Mouse (Mus musculus) heart, adult 8-10 months (tissue): ENCODE data around the gene Dnah6. TPM values are rescaled to one million over a fixed set of nuclear protein-coding genes. Genes with fewer than 3 reads are reported as not detected.
A peak's percentile ranks its signal among the peaks of the same experiment; 100 is the strongest.

Source experiments
- DNase-seq: peaks from one replicate; pipeline ENCODE4 v3.0.0; 2022; ENCODE audit warnings: low spot score
- total RNA-seq, 4 experiments: library from RNA; stranded (reverse); gene quantifications; 2 replicates each; pipeline ENCODE4 v1.2.4; 2022

Gene Dnah6
- under 1 TPM; 0.03 to 0.14 (median 0.08) TPM for total RNA-seq

DNA sequence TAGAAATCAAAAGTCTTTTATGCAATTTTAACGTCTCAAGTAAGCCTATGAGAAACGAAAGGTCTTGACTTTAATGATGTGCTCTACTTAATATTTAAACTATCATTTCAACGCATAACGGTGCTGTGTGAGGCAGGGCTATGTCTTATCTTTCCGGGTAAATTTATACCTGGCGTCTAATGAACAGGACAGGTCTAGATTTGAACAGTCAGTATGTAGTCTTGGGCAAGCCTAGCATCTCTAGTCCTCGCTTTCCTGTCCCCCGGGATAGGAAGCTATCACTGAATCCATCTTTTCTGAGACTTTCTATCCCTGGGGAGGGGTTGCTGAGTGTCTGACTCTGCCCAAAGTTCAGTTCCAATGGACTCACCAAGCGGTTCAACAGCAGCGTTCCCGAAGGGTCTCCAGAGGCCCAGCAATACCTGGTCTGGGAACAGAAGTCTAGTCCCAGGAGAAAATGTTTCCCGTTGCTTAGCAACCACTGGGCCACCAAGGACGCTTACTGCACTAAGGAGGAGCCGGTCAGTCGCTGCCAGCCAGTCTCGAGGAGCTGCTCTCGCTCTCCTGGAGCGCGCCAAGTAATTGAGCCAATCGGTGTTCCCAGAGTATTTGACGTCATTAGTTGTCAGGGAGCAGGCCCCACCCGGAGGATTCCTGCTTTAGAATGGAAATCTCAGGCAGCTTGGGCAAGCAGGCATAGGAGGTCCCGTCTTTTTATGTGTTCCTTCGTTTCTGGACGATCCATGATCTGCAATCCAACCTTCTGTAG, at the start of gene Dnah6:
TSS of gene Dnah6 (minus strand) at position 463 of the 769 bp plus-strand sequence.
- peak; percentile 93 for DNase-seq

- DNase-seq, result no peak
Observed at GRCm38 (mm10) chr6:73269374-73269773, 47.9 kb upstream of the Dnah6 start.

- DNase-seq, result no peak
Observed at GRCm38 (mm10) chr6:73267738-73268311, 46.4 kb upstream of the Dnah6 start.

DNA sequence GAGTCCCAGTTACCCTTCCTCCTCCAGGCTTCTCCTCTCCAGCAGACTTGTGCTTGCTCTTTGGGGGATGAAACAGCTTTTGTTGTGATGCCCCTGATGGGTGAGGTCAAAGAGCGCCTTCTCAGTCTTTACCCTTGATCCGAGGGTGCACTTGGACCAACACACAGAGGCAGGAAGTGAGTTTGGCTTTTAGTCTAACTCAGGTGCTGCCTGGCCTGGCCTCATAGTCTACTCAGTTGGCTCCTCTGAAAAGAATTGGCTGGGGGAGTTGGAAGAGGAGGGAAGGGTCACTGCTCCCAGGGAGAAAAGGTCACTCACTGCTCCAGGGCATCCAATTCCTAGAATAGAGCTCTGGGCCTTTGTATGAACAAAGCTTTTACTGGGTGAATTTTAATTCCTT, 43.4 kb upstream of the Dnah6 start:
- DNase-seq, result no peak

- DNase-seq, result no peak
Observed at GRCm38 (mm10) chr6:73260110-73260509, 38.7 kb upstream of the Dnah6 start.

DNA sequence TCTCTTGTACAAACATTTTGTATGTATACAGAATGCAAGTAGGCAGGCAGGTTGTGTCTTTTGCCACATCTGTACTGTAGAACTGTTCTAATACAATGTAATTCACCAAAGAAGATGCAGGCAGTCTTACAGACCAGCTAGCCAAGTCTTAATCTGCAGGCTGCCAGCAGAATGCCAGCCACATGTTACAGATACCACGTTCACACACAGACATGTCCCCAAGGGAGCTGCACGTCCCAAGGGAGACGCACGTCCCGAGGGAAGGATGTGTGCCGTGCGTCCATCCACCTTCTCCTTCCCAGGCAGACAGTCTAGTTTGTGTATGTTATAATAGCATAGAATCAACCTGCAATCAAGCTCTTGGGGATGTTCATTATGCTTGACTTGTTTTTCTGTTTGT, 35.6 kb upstream of the Dnah6 start:
- DNase-seq, result no peak

DNA sequence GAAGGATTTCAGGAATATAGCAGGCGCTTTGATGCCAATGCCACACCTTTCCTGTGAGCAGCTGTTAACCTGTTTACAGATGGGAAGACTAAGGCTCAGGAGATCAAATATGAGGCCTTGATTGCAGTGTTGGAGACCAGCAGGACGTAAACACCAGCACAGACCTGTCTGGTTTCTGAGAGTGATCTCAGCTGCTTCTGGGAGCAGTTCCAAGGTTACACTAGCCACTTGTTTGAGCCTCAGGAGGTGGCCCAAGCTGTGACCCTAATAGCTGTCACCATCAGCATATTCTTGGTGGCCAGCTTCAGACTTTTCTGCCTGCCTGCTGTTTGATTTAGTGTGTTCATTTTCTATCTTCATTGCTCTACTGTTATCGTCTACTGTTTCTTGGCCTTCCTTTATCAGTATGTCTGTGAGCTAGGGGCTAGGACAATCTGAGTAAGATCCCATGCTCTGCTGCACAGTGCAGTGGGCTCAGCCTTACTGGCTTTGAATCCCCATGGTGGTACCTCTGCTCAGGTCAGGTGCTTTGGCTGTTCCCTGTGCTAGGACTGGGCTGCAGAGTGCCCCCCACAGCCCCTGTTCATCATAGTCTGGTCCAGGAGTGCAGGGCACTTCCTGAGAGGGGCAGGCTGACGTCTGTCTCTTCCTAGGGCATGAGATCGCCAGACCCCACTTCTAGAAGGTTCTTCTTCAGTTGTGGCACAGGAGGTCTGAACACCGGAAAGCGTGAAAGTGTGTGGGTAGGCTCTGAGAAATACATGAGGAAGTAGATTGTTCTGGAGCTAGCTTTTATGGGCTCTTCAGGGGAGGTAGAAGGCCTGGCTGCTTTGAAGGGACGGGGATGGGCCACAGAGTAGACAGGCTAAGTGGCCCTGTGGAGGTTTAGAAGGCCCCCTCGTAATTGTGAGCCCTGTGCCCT, 33.1 kb upstream of the Dnah6 start:
- no peak for DNase-seq

GRCm38 (mm10) chr6:73253584-73253983, 32.1 kb upstream of the Dnah6 start:
- no peak for DNase-seq

GRCm38 (mm10) chr6:73253006-73253405, 31.6 kb upstream of the Dnah6 start:
- DNase-seq, result no peak

- no peak for DNase-seq
Observed at GRCm38 (mm10) chr6:73252396-73252795, 30.9 kb upstream of the Dnah6 start.

DNA sequence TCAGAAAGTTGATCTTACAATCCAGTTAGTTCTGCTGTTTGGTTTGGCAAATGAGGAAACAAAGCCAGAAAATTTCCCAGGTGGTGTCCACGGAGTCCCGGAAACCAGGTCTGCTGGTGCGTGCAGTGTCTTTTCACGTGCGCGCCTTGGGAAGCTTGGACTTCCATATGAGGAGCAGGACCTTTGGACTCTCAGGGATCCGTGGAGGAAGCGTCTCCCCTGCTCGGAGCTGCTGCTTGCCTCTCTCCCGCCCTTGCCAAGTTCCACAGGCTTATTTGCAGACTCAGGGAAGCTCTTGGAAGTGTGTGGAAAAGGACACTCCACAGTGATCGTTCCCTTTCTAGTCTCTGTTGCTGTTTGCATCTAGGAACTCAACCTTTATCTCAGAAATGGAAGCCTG, 29.9 kb upstream of the Dnah6 start:
- no peak for DNase-seq

- no peak for DNase-seq
Observed at GRCm38 (mm10) chr6:73249851-73250250, 28.4 kb upstream of the Dnah6 start.

DNA sequence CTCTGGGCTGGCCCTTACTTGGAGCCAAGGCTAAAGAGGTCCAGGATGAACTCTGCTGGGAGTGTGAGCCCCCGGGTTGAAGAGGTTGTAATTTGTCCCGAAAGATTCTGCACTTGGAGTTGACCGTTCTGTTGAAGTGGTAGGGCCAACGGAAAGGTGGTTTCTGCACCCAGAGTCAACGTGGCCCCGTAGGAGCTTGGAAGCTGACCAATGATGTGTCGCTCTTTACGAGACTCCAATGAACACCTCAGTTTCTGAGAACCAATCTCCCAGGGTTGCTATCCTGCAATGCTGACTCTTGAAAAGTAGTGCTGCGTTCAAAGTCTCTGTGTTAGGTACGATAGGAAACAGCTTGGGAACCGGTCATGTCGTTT, 27.6 kb upstream of the Dnah6 start:
- no peak for DNase-seq

DNA sequence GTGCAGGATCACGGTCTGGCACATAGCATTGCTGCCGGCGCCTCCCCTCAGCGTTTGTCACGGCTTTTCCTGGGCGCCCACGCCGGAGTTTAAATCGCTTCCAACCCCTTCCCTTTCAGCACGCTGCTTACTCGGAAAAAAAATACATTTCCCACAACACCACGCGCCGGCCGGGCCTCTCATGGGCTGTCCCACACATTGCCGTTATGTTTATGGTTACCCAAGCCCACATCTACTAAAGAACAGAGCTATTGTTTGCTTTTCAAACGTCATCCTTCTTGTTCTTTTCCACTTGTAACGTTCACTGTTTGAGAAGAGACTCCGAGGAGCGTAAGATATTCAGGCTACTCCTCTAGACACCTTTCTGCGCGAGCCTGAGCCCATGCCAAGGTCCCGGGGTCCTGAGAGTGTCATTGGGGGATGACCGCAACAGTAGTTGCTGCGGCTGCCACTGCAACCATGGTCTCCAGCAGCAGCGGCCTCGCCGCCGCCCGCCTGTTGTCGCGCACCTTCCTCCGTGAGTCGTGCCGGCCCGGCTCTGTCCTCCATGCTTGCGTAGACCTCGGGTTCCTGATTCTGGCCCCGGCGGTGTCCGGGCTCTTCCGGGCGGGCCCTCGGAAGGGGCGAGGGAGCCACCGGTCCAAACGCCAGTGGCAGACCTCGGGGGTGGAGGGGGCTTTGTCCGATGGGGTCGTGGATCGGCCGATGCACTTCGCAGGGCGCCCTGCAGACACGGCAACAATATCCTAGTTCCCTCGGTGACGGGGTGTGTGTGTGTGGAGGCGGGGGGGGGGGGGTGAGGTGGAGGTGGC, 27.0 kb upstream of the Dnah6 start, which contains the start of gene Suclg1:
TSS of gene Suclg1 (plus strand) at position 146 of the 812 bp plus-strand sequence.
- peak; percentile 93 for DNase-seq

DNA sequence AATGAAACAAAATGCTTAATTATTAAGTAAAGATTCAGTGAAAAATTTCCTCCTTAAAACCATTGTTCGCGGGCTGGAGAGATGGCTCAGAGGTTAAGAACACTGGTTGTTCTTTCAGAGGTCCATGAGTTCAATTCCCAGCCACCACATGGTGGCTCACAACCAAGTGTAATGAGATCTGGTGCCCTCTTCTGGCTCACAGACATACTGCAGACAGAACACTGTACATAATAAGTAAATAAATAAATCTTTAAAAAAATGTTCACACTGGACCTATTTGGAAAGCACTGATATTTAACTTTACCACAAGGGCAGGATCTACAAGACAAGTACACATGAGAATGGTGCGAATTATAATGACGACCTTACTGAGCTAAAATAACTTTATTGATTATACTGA, 26.0 kb upstream of the Dnah6 start:
- DNase-seq, result no peak

DNA sequence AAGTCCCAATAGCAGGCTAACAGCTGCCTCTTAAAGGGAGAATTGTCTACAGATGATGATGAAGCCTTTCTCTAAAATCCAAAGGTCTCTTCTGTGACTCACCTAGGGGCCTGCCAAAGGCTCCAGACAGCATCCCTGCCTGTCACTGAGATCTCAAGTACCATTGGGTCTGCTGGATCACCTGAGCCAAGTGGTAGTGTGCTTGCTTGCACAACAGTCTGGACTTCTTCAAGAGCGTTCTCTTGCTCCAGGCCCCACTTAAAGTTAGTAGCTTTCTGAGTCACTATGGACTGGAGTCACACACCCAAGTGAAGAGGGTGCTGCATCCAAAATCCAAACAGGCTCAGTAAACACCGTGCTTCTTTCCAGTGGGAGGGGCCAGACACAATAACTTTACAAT, 25.4 kb upstream of the Dnah6 start:
- DNase-seq, result no peak

GRCm38 (mm10) chr6:73235650-73236049, 14.2 kb upstream of the Dnah6 start:
- DNase-seq, result no peak

DNA sequence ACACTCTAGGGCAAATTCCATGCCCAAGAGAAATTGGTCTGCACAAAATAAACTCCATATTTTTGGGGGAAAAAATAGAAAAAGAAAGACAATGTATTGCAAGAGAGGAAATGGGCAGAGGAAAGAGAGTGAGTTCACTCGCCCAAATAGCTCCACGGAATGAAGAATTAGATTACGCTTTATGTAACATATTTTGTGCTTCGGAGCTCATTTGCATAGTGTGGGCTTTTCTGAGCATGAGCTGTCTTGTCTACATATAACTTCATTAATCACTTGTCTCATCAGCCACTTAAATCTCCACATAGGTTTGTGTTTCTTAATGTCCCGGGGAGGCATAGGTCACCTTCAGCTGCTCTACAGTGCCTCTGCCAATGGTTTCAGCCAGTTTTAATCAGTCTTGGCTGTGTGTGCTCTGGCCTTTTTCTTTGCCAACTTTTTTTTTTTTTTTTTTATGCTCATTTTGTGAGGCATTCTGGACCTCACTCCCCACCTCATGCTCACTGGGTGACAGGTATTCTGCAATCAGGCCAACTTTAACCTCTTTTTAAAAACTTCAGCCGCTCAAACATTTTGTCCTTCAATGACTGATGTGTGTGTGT, 12.9 kb upstream of the Dnah6 start:
- DNase-seq, result no peak

DNA sequence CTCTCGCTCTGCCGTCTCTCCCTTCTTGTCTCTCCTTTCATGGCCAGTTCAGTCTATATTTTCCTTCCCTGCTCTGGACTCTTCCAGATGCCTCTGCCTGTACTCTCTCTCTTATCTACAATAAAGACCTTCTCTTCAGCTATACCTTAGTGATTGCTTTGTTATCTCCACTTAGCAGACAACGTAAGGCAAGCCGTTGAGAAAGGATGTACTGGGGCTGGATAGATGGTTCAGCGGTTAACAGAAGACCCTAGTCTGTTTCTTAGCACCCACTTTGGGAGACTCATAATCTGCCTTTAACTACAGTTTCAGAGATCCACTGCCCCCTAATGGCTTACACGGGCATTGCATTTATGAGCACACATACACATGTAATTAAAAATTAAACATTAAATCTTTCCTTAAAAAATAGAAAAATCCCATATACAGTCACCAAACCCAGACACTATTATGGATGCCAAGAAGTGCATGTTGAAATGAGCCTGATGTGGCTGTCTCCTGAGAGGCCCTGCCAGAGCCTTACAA, 11.8 kb upstream of the Dnah6 start:
- no peak for DNase-seq

- DNase-seq, result no peak
Observed at GRCm38 (mm10) chr6:73232152-73232584, 10.7 kb upstream of the Dnah6 start.

GRCm38 (mm10) chr6:73228881-73229280, 7.4 kb upstream of the Dnah6 start:
- DNase-seq, result no peak
